Mouse (Mus musculus) ES-E14 (cell line): ENCODE data around the gene Pdia3. TPM values are rescaled to one million over a fixed set of nuclear protein-coding genes. Genes with fewer than 3 reads are reported as not detected.
A peak's percentile ranks its signal among the peaks of the same experiment; 100 is the strongest.

Experiments used
- DNase-seq: peaks from one replicate; pipeline ENCODE4 v3.0.0-alpha.2; 2013; ENCODE audit warnings: low read depth, low spot score
- H3K27ac ChIP-seq: 2 replicates; pipeline ENCODE4 v1.5.1; 2012; ENCODE audit warnings: low read depth, mild to moderate bottlenecking, low read length, moderate library complexity, mixed read lengths; ENCODE audit not compliant: poor library complexity, insufficient read depth, severe bottlenecking
- H3K36me3 ChIP-seq: 2 replicates; pipeline ENCODE4 v1.6.1; 2012; ENCODE audit warnings: mild to moderate bottlenecking, low read length, moderate library complexity, mixed read lengths; ENCODE audit not compliant: control insufficient read depth, poor library complexity, insufficient read depth, severe bottlenecking
- H3K4me1 ChIP-seq, 2 experiments: fragments of 150-350 bp in 1 of 2; sonication (generic) in 1 of 2; 2 replicates each; pipeline ENCODE4 v1.6.1; 2012; ENCODE audit warnings: low read length in 2 of 2, mild to moderate bottlenecking in 1 of 2, mixed read lengths in 1 of 2; ENCODE audit not compliant: control insufficient read depth in 2 of 2, insufficient read depth in 2 of 2, poor library complexity in 1 of 2
- H3K4me3 ChIP-seq, 2 experiments: fragments of 150-350 bp in 1 of 2; sonication (generic) in 1 of 2; 2 replicates each; pipeline ENCODE4 v1.5.1; 2012; ENCODE audit warnings: low read length in 2 of 2, low read depth in 1 of 2, mild to moderate bottlenecking in 1 of 2, mixed read lengths in 1 of 2; ENCODE audit not compliant: insufficient read depth in 1 of 2, poor library complexity in 1 of 2, severe bottlenecking in 1 of 2
- H3K9ac ChIP-seq: 2 replicates; pipeline ENCODE4 v1.6.1; 2012; ENCODE audit warnings: low read depth, mild to moderate bottlenecking, low read length, mixed read lengths; ENCODE audit not compliant: poor library complexity, insufficient read depth, severe bottlenecking
- H3K9me3 ChIP-seq: fragments of 150-350 bp; sonication (generic); 2 replicates; pipeline ENCODE4 v1.6.1; 2012; ENCODE audit warnings: low read depth, mild to moderate bottlenecking, low read length; ENCODE audit not compliant: control insufficient read depth, insufficient read depth
- CHD2 ChIP-seq: IDR thresholded peaks from 2 replicates; pipeline ENCODE4 v1.6.1; 2014; ENCODE audit warnings: mild to moderate bottlenecking, low read depth, low read length, inconsistent platforms
- HCFC1 ChIP-seq: IDR thresholded peaks from 2 replicates; pipeline ENCODE4 v1.6.1; 2012; ENCODE audit warnings: low read length, inconsistent platforms, borderline replicate concordance; ENCODE audit not compliant: insufficient read depth
- MAFK ChIP-seq: IDR thresholded peaks from 2 replicates; pipeline ENCODE4 v1.6.1; 2014; ENCODE audit warnings: mild to moderate bottlenecking, low read depth, low read length, inconsistent platforms; ENCODE audit not compliant: insufficient read depth
- ZC3H11A ChIP-seq: IDR thresholded peaks from 2 replicates; pipeline ENCODE4 v1.6.1; 2012; ENCODE audit warnings: low read depth, mild to moderate bottlenecking, inconsistent platforms, low read length, borderline replicate concordance
- ZNF384 ChIP-seq: IDR thresholded peaks from 2 replicates; pipeline ENCODE4 v1.6.1; 2012; ENCODE audit warnings: low read depth, low read length, inconsistent platforms
- in situ Hi-C, 2 experiments: fragments of 600-800 bp; cut with MboI; formaldehyde crosslinking; loops; one replicate each; pipeline ENCODE4 v1.15.1; 2025; ENCODE audit warnings: low sequenced_read_pairs in 2 of 2, inconsistent platforms in 1 of 2; ENCODE audit not compliant: unreplicated experiment in 2 of 2
- total RNA-seq: library from RNA; depleted of rRNA; stranded (reverse); fragments of 300-350 nt; gene quantifications from 2 replicates; pipeline ENCODE4 v1.2.3, GENCODE M21; 2012

Pdia3 gene
- total RNA-seq, 1 experiment, result 251 TPM

- 0 out of 4 replicates have a peak, but pooled peaks cover 0 to 2% of the 10 kb centered on the region in 2 experiments for H3K4me1 ChIP-seq
- in situ Hi-C loops, result no loop called here
- no peak for DNase-seq
- H3K9ac ChIP-seq, result peak overlapping the region; percentile 52
- peak overlapping the region; percentile 16 to 99; a peak in 3 of 4 replicates for H3K4me3 ChIP-seq
- no peaks in the 10 kb centered on the region for H3K9me3 ChIP-seq
- H3K27ac ChIP-seq, result no peak overlapping the region
- TF ChIP-seq MAFK (no peak), ZC3H11A (no peak)
- peaks cover 7% of the 10 kb centered on the region for H3K36me3 ChIP-seq
Observed at GRCm38 (mm10) chr2:121443068-121443349, 29.4 kb downstream of the Pdia3 start.

GRCm38 (mm10) chr2:121444178-121444577 is 30.6 kb downstream of the Pdia3 start, which contains the start of gene Ell3:
Gene Ell3, minus strand, starts transcription at chr2:121444278.
- in situ Hi-C loops, result no loop called here
- no peak within 1 kb of the TSS for H3K27ac ChIP-seq
- DNase-seq, result no peak
- TF ChIP-seq ZC3H11A, result no peak
- TF ChIP-seq HCFC1, result no peak
- no peak for TF ChIP-seq CHD2
- no peak for TF ChIP-seq MAFK
- 0 out of 4 replicates have a peak, but pooled peaks cover 0 to 2% of the 10 kb centered on the region in 2 experiments for H3K4me1 ChIP-seq
- peak within 1 kb of the TSS in 1 of 2 experiments; percentile 99; a peak in 2 of 4 replicates for H3K4me3 ChIP-seq
- no peaks in the 10 kb centered on the region for H3K9me3 ChIP-seq
- H3K36me3 ChIP-seq, result peaks cover 2% of the 10 kb centered on the region; the same call in 1 of the 2 replicates
- no peak within 1 kb of the TSS for H3K9ac ChIP-seq

- H3K36me3 ChIP-seq, result no peaks in the 10 kb centered on the region
- no peak for DNase-seq
- no peak overlapping the region for H3K4me3 ChIP-seq
- H3K27ac ChIP-seq, result no peak overlapping the region
- 0 out of 4 replicates have a peak, but pooled peaks cover 0 to 2% of the 10 kb centered on the region in 2 experiments for H3K4me1 ChIP-seq
- H3K9me3 ChIP-seq, result no peaks in the 10 kb centered on the region
- no peak for TF ChIP-seq MAFK
- TF ChIP-seq ZC3H11A, result no peak
- no peak for TF ChIP-seq HCFC1
- TF ChIP-seq ZNF384, result no peak
- TF ChIP-seq CHD2, result no peak
- in situ Hi-C loops, result no loop called here
- H3K9ac ChIP-seq, result no peak overlapping the region
Observed at GRCm38 (mm10) chr2:121445117-121445516, 31.5 kb downstream of the Pdia3 start.

GRCm38 (mm10) chr2:121446506-121446905 is 32.9 kb downstream of the Pdia3 start:
- TF ChIP-seq MAFK (no peak), ZC3H11A (no peak), CHD2 (no peak), ZNF384 (no peak), HCFC1 (no peak)
- Histone ChIP-seq H3K36me3 (peaks cover 5% of the 10 kb centered on the region), H3K9me3 (no peaks in the 10 kb centered on the region), H3K9ac (no peak overlapping the region), H3K4me3 (no peak overlapping the region), H3K4me1 (peaks cover 2% of the 10 kb centered on the region in 2 experiments; a peak in 3 of 4 replicates), H3K27ac (no peak overlapping the region)
- in situ Hi-C loops, result no loop called here
- no peak for DNase-seq

- in situ Hi-C loops, result no loop called here
- Histone ChIP-seq H3K4me3 (no peak overlapping the region), H3K9me3 (no peaks in the 10 kb centered on the region), H3K9ac (no peak overlapping the region), H3K27ac (no peak overlapping the region), H3K4me1 (peaks cover 2% of the 10 kb centered on the region in 2 experiments; a peak in 3 of 4 replicates), H3K36me3 (peaks cover 7% of the 10 kb centered on the region)
- DNase-seq, result no peak
- TF ChIP-seq MAFK, result no peak
- TF ChIP-seq ZNF384, result no peak
- TF ChIP-seq HCFC1, result no peak
- no peak for TF ChIP-seq CHD2
- no peak for TF ChIP-seq ZC3H11A
Observed at GRCm38 (mm10) chr2:121447006-121447405, 33.4 kb downstream of the Pdia3 start.
